Mouse (Mus musculus) lung, adult 2 months (tissue): ENCODE results near the gene Shank2. TPM values are rescaled to one million over a fixed set of nuclear protein-coding genes. Genes with fewer than 3 reads are reported as not detected.

Experiments
- DNase-seq: peaks from one replicate; pipeline ENCODE4 v3.0.0; 2022
- H3K4me1 ChIP-seq: fragments of 200-500 bp; 2 replicates; pipeline ENCODE4 v1.6.1; 2011; ENCODE audit warnings: low read length; ENCODE audit not compliant: control insufficient read depth, insufficient read depth
- H3K4me3 ChIP-seq: fragments of 200-500 bp; replicated peaks from 2 replicates; pipeline ENCODE3; 2011; ENCODE audit warnings: low read depth, mild to moderate bottlenecking, control low read depth, low read length; ENCODE audit errors: extremely low read depth
- CTCF ChIP-seq: fragments of 200-500 bp; IDR thresholded peaks from 2 replicates; pipeline ENCODE4 v1.5.1; 2011; ENCODE audit warnings: mild to moderate bottlenecking, low read length, control low read depth; ENCODE audit not compliant: insufficient read depth
- POLR2A ChIP-seq: fragments of 200-500 bp; IDR thresholded peaks from 2 replicates; pipeline ENCODE4 v1.6.1; 2011; ENCODE audit warnings: low read depth, mild to moderate bottlenecking, control low read depth, low read length, borderline replicate concordance; ENCODE audit errors: extremely low read depth
- WGBS: fragments of 180-500 bp; shearing (Covaris S2); methylation state at CpG from one replicate; pipeline ENCODE4 v1.1.7; 2018; 5-methylcytosine and 5-hydroxymethylcytosine counted together
- polyA plus RNA-seq: library from polyadenylated mRNA; depleted of rRNA; stranded (reverse); fragments of >200 nt; gene quantifications from 2 replicates; pipeline ENCODE4 v1.2.3, GENCODE M21; 2012

The Shank2 gene
- polyA plus RNA-seq, 1 experiment = 3.5 TPM

DNA sequence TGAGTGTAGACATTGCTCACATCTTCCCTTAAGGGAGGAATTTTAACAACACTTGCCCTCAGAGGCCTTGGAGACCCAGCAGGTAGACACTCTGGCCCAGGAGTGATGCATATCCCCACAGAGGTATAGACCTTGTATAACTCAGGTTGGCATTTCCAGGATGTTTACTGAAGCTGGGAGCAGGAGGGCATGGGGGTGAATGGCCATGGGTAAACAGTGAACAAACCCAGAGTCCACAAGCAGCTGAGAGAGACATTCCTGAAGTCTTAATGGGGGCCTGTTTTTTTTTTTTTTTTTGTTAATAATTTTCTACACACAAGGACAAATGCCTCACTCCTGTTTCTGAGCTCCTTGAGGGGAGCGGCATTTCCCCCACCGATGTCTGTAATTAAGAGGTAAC, 15.4 kb upstream of the Shank2 start:
- no peak overlapping the region for H3K4me3 ChIP-seq
- H3K4me1 ChIP-seq = no peaks in the 10 kb centered on the region
- 81% methylated on average over 2 of the region's 2 CpGs for WGBS
- DNase-seq = no peak
- TF ChIP-seq POLR2A (no peak), CTCF (no peak)

DNA sequence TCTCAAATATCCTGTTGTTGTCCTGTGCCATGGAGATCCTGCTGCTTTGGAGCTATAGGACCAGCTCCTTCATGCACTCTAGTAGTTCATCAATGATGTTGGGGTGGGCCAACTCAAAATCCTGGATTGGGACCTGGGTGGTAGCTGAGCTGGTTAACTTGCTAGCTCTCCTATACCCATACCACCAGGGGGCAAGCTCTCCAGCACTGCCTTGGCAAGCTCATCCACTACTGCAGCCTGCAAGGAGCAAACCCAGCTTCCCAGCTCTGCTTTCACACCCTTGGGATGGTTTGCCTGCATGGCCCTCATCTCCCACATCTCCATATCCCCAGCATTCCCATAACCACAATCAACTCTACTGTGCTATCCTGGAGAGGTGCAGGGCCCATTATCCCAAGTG, 10.6 kb upstream of the Shank2 start:
- DNase-seq = no peak
- Histone ChIP-seq H3K4me1 (no peaks in the 10 kb centered on the region), H3K4me3 (no peak overlapping the region)
- TF ChIP-seq POLR2A (no peak), CTCF (no peak)

DNA sequence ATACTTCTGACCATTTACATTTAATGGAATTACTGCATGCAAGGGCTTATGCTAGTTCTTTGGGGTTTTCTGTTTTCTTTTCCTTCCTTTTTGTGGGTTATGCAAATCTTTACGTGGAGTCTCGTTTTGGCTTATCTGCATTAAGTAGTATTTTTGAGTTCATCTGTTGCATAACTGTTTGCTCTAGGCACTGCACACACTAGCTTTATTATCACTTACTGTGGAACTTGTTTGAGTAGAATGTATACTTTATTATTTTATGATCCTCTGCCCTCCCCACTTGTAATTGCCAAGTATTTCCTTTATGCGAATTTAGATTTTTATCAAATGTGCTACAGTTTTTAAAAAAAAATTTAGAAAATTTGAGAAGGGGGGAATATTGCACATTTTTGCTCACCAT, 2.7 kb upstream of the Shank2 start:
- TF ChIP-seq CTCF = no peak
- Histone ChIP-seq H3K4me3 (no peak overlapping the region), H3K4me1 (no peaks in the 10 kb centered on the region)
- WGBS = 59% methylated on average over 3 of the region's 3 CpGs
- DNase-seq = no peak

DNA sequence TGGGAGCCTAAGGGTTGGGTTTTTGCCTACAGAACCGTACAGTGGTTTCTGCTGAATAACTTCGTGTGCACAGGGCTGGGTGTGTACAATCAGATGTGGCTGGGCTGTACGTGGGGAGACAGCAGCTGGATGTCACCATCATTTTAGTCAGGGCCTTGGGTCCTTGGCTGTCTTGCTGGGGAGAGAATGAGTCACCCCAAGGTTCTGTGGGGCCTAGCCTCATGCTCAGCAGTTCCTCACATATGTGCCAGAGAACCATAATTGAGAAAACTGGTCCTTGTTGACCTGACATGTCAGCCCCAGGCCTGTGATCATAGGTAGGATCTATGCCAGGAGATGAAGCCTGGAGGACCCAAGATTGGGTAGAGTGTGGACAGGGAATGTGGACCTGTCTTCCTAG, 1.7 kb downstream of the Shank2 start:
- WGBS = 71% methylated on average over 3 of the region's 3 CpGs
- no peak for DNase-seq
- H3K4me3 ChIP-seq = no peak overlapping the region
- peaks cover 4% of the 10 kb centered on the region for H3K4me1 ChIP-seq
- TF ChIP-seq CTCF = no peak
- TF ChIP-seq POLR2A = no peak

DNA sequence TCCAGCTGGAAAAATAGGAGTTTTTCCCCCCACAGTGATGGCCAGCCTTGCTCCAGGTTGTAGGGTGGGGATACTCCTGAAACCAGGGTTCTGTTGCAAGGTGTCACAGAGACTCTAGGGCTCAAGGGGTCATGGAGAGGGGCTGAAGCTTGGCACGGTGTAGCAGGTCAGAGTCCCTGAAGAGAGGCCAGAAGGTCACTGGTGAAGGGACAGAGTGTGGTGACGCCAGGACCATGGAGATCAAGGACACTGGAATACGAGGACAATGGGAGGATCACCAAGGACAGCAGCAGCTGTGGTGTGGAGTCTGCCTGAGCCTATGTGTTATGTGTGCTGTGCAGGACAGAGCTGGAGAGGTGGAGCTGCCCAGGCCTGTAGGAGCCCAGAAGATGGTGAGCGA, 6.4 kb downstream of the Shank2 start:
- no peak for DNase-seq
- Histone ChIP-seq H3K4me1 (peaks cover 9% of the 10 kb centered on the region), H3K4me3 (no peak overlapping the region)
- 58% methylated on average over 4 of the region's 4 CpGs for WGBS
- no peak for TF ChIP-seq POLR2A
- TF ChIP-seq CTCF = no peak

DNA sequence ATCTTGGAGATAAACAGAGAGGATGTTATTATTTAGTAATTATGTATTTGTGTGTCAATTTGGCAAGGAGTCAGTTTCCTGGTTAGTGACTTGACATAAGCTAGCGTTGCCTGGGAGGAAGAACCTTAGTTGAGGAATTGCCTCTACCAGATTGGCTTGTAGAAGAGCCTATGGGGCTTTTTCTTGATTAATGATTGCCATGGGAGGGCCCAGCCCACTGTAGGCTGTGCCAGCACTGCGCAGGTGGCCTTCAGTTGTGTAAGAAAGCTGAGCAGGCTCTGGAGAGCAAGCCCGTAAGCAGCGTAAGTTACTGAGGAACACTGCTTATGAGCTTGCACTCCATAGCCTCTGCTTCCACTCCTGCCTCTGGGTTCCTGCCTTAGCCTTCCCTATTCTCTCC, 7.3 kb downstream of the Shank2 start:
- WGBS = 51% methylated on average over 4 of the region's 4 CpGs
- peak; percentile 45 for DNase-seq

DNA sequence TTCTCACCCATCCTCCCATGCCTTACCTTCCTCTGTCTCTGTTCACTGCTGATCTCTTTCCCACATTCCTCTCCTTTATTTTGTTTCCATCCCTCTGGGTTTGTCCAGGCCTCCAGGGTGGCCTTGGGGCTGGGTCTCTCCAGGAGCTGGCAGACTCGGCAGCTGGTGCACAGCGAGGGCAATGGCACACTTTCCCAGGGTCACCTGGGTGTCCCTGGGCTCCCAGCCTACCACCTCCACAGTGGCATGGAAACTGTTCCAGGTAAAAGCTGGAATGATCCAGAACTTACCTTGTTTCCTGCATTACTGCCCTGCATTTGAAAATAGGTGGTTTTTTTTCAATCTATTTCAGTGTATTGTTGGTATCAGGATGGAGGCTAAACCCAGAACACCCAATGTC, 12.8 kb downstream of the Shank2 start:
- 66% methylated on average over 2 of the region's 2 CpGs for WGBS
- no peak overlapping the region for H3K4me3 ChIP-seq
- no peak for DNase-seq

More for the DNA sequence above, 7.3 kb downstream of the Shank2 start:
- H3K4me1 ChIP-seq = peaks cover 9% of the 10 kb centered on the region
- H3K4me3 ChIP-seq = no peak overlapping the region
- TF ChIP-seq POLR2A (no peak), CTCF (no peak)

DNA sequence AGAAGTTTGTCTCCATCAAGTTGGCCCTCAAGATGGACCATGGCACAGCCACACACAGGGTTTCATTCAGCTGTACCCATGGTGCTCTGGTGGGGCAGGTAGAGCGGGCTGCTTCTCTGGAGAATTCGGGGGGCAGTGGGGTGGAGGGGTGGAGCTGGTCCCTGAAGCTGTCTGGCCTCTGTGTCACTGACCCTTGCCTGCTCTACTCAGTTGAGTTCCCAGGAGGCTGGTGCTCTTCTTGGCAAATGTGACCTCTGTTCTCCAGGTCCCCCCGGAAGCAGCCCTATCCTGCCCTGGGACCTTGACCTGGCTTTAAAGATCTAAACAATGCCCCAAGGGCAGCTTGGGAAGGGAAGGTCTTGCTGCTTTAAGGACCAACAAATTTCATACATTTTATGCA, 20.1 kb downstream of the Shank2 start:
- WGBS = 77% methylated on average over 3 of the region's 3 CpGs
- DNase-seq = no peak
- TF ChIP-seq POLR2A (no peak), CTCF (no peak)

More for the DNA sequence above, 12.8 kb downstream of the Shank2 start:
- H3K4me1 ChIP-seq = peaks cover 3% of the 10 kb centered on the region; the same call in 1 of the 2 replicates
- no peak for TF ChIP-seq POLR2A
- TF ChIP-seq CTCF = no peak

DNA sequence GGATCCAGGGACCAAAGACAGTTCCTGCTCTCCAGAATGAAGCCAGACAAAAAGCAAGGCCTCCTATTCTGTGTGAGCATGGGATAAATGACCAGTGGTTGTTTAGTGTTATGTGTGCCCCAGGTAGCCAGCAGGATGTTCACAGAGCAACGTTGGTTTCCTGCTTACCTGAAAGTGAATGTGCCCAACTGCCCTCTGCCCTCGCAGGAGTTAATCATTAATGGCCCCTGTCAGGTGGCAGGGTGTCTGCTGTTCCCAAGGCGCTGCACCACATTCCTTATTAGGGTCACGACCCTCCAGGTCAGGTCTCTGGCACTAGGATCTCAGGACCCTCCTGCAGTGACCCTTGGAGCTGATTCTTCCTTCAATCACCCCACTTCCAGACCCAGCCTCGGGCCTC, 21.0 kb downstream of the Shank2 start:
- H3K4me1 ChIP-seq = no peaks in the 10 kb centered on the region
- DNase-seq = no peak
- TF ChIP-seq CTCF (no peak), POLR2A (no peak)
- H3K4me3 ChIP-seq = no peak overlapping the region
- 23% methylated on average over 5 of the region's 5 CpGs for WGBS

More for the DNA sequence above, 20.1 kb downstream of the Shank2 start:
- no peak overlapping the region for H3K4me3 ChIP-seq
- H3K4me1 ChIP-seq = no peaks in the 10 kb centered on the region

DNA sequence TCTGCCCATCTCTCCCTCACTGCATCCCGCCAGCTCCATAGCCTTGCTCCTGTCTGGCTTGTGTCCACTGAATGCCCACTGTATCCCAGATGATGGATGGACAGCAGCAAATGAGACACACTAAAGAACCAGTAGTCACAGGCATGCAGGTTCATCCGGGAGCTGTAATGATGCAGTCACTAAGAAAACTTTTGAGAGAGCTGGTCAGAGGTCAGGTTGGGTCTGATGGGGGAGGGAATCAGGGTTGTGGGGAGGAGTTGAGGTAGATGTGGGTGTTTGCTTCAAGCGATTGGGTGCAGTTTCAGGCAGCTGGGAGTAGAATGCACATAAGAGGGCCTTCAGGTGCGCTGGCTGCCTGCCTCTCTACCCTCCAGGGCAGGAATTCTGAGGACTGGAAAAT, 21.8 kb downstream of the Shank2 start:
- TF ChIP-seq POLR2A (no peak), CTCF (no peak)
- WGBS = 62% methylated on average over 4 of the region's 4 CpGs
- Histone ChIP-seq H3K4me1 (no peaks in the 10 kb centered on the region), H3K4me3 (no peak overlapping the region)
- DNase-seq = no peak

DNA sequence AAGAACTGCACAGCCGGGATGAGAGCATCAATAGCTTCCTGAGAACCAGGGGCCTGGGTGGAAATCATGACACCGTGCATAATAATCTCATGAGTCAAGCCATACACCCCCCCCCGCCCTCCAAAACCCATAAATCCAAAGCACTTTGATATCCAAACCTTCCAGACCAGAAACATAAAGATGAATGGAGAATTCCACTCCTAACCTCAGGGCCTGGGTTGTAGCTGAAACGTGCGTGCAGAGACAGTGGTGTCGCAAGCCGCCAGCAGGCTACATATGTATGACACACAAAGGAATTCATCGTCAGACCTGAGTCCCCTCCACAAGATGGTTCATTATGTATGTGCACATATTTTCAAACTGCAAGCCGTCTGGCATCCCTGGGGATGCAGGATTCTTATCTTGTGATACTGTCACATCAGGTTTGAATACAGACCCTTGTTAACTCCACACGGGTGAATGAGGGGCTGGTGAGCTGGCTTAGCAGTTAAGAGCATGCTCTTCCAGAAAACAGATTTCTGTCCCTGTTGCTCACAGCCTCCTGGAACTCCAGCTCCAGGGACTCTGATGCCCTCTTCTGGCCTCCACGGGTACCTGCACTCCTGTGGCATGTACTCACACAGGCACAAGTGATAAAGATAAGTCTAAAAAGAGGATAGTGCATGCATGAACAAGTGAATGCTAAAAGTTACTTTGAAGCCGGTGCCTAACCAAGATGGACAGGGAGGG, 24.5 kb downstream of the Shank2 start:
- 87% methylated on average over 12 of the region's 12 CpGs for WGBS
- TF ChIP-seq POLR2A = no peak
- TF ChIP-seq CTCF = no peak
- Histone ChIP-seq H3K4me3 (no peak overlapping the region), H3K4me1 (no peaks in the 10 kb centered on the region)
- no peak for DNase-seq
